Mouse (Mus musculus) ES-E14 (cell line): ENCODE measurements around the gene L3mbtl3. TPM values are rescaled to one million over a fixed set of nuclear protein-coding genes. Genes with fewer than 3 reads are reported as not detected.
A peak's percentile ranks its signal among the peaks of the same experiment; 100 is the strongest.

Experiments
- DNase-seq: peaks from one replicate; pipeline ENCODE4 v3.0.0-alpha.2; 2013; ENCODE audit warnings: low read depth, low spot score
- H3K27ac ChIP-seq: 2 replicates; pipeline ENCODE4 v1.5.1; 2012; ENCODE audit warnings: low read depth, mild to moderate bottlenecking, low read length, moderate library complexity, mixed read lengths; ENCODE audit not compliant: poor library complexity, insufficient read depth, severe bottlenecking
- H3K36me3 ChIP-seq: 2 replicates; pipeline ENCODE4 v1.6.1; 2012; ENCODE audit warnings: mild to moderate bottlenecking, low read length, moderate library complexity, mixed read lengths; ENCODE audit not compliant: control insufficient read depth, poor library complexity, insufficient read depth, severe bottlenecking
- H3K4me1 ChIP-seq, 2 experiments: fragments of 150-350 bp in 1 of 2; sonication (generic) in 1 of 2; 2 replicates each; pipeline ENCODE4 v1.6.1; 2012; ENCODE audit warnings: low read length in 2 of 2, mild to moderate bottlenecking in 1 of 2, mixed read lengths in 1 of 2; ENCODE audit not compliant: control insufficient read depth in 2 of 2, insufficient read depth in 2 of 2, poor library complexity in 1 of 2
- H3K4me3 ChIP-seq, 2 experiments: fragments of 150-350 bp in 1 of 2; sonication (generic) in 1 of 2; 2 replicates each; pipeline ENCODE4 v1.5.1; 2012; ENCODE audit warnings: low read length in 2 of 2, low read depth in 1 of 2, mild to moderate bottlenecking in 1 of 2, mixed read lengths in 1 of 2; ENCODE audit not compliant: insufficient read depth in 1 of 2, poor library complexity in 1 of 2, severe bottlenecking in 1 of 2
- H3K9ac ChIP-seq: 2 replicates; pipeline ENCODE4 v1.6.1; 2012; ENCODE audit warnings: low read depth, mild to moderate bottlenecking, low read length, mixed read lengths; ENCODE audit not compliant: poor library complexity, insufficient read depth, severe bottlenecking
- H3K9me3 ChIP-seq: fragments of 150-350 bp; sonication (generic); 2 replicates; pipeline ENCODE4 v1.6.1; 2012; ENCODE audit warnings: low read depth, mild to moderate bottlenecking, low read length; ENCODE audit not compliant: control insufficient read depth, insufficient read depth
- CHD2 ChIP-seq: IDR thresholded peaks from 2 replicates; pipeline ENCODE4 v1.6.1; 2014; ENCODE audit warnings: mild to moderate bottlenecking, low read depth, low read length, inconsistent platforms
- HCFC1 ChIP-seq: IDR thresholded peaks from 2 replicates; pipeline ENCODE4 v1.6.1; 2012; ENCODE audit warnings: low read length, inconsistent platforms, borderline replicate concordance; ENCODE audit not compliant: insufficient read depth
- MAFK ChIP-seq: IDR thresholded peaks from 2 replicates; pipeline ENCODE4 v1.6.1; 2014; ENCODE audit warnings: mild to moderate bottlenecking, low read depth, low read length, inconsistent platforms; ENCODE audit not compliant: insufficient read depth
- ZC3H11A ChIP-seq: IDR thresholded peaks from 2 replicates; pipeline ENCODE4 v1.6.1; 2012; ENCODE audit warnings: low read depth, mild to moderate bottlenecking, inconsistent platforms, low read length, borderline replicate concordance
- ZNF384 ChIP-seq: IDR thresholded peaks from 2 replicates; pipeline ENCODE4 v1.6.1; 2012; ENCODE audit warnings: low read depth, low read length, inconsistent platforms
- in situ Hi-C, 2 experiments: fragments of 600-800 bp; cut with MboI; formaldehyde crosslinking; loops; one replicate each; pipeline ENCODE4 v1.15.1; 2025; ENCODE audit warnings: low sequenced_read_pairs in 2 of 2, inconsistent platforms in 1 of 2; ENCODE audit not compliant: unreplicated experiment in 2 of 2
- total RNA-seq: library from RNA; depleted of rRNA; stranded (reverse); fragments of 300-350 nt; gene quantifications from 2 replicates; pipeline ENCODE4 v1.2.3, GENCODE M21; 2012

The L3mbtl3 gene
- total RNA-seq, 1 experiment, result 6.0 TPM

GRCm38 (mm10) chr10:26376546-26377331, 968 bp upstream of the L3mbtl3 start:
- Histone ChIP-seq H3K4me3 (peak overlapping the region in 1 of 2 experiments; percentile 72; a peak in 2 of 4 replicates), H3K27ac (no peak overlapping the region), H3K9me3 (no peaks in the 10 kb centered on the region), H3K9ac (no peak overlapping the region), H3K36me3 (no peaks in the 10 kb centered on the region), H3K4me1 (peaks cover 0 to 2% of the 10 kb centered on the region in 2 experiments; a peak in 3 of 4 replicates)
- TF ChIP-seq MAFK, result no peak
- in situ Hi-C loops, result no loop called here
- DNase-seq, result no peak

- in situ Hi-C loops, result no loop called here
- Histone ChIP-seq H3K4me1 (peaks cover 0 to 2% of the 10 kb centered on the region in 2 experiments; a peak in 3 of 4 replicates), H3K27ac (no peak overlapping the region), H3K9ac (peak overlapping the region; percentile 42), H3K4me3 (peak overlapping the region; percentile 72 to 80), H3K9me3 (no peaks in the 10 kb centered on the region), H3K36me3 (no peaks in the 10 kb centered on the region)
- no peak for DNase-seq
- TF ChIP-seq CHD2 (no peak), MAFK (no peak), ZNF384 (no peak), HCFC1 (no peak), ZC3H11A (no peak)
These were observed 420 bp downstream of the L3mbtl3 start for GRCm38 (mm10) chr10:26375351-26375751.

GRCm38 (mm10) chr10:26374436-26375311, 1.1 kb downstream of the L3mbtl3 start:
- peak overlapping the region; percentile 72 for H3K9ac ChIP-seq
- peak overlapping the region; percentile 72 to 80 for H3K4me3 ChIP-seq
- H3K36me3 ChIP-seq, result no peaks in the 10 kb centered on the region
- peaks cover 0 to 2% of the 10 kb centered on the region in 2 experiments; a peak in 3 of 4 replicates for H3K4me1 ChIP-seq
- in situ Hi-C loops, result loop anchor here in 1 of 2 experiments (25.0 kb wide), 1 partner anchor 513 kb away; no protein-coding TSS in a partner anchor
- no peaks in the 10 kb centered on the region for H3K9me3 ChIP-seq
- no peak overlapping the region for H3K27ac ChIP-seq
- TF ChIP-seq ZC3H11A, result no peak
- peak; percentile 72 for TF ChIP-seq ZNF384
- no peak for DNase-seq

GRCm38 (mm10) chr10:26373951-26374435, 1.8 kb downstream of the L3mbtl3 start:
- Histone ChIP-seq H3K9ac (peak overlapping the region; percentile 72), H3K4me3 (peak overlapping the region; percentile 72 to 80), H3K4me1 (peaks cover 0 to 2% of the 10 kb centered on the region in 2 experiments; a peak in 3 of 4 replicates), H3K9me3 (no peaks in the 10 kb centered on the region), H3K36me3 (no peaks in the 10 kb centered on the region), H3K27ac (no peak overlapping the region)
- in situ Hi-C loops, result loop anchor here in 1 of 2 experiments (25.0 kb wide), 1 partner anchor 513 kb away; no protein-coding TSS in a partner anchor
- DNase-seq, result no peak
- TF ChIP-seq CHD2 (no peak), ZNF384 (no peak), HCFC1 (no peak), MAFK (no peak), ZC3H11A (no peak)
